Mouse (Mus musculus) heart, embryonic 15.5 days (tissue): Measurements from ENCODE around the gene Anks3. TPM values are rescaled to one million over a fixed set of nuclear protein-coding genes. Genes with fewer than 3 reads are reported as not detected.

ENCODE experiments used
- ATAC-seq: fragments of 200-750 bp; cut with Nextera tagmentation; replicated peaks from 2 replicates; pipeline ENCODE4 v1.8.0; 2017; ENCODE audit warnings: low read depth, moderate TSS enrichment; ENCODE audit not compliant: insufficient number of reproducible peaks, insufficient read depth, low FRiP score
- H3K27ac ChIP-seq: fragments of 300-500 bp; sonication (generic); 2 replicates; pipeline ENCODE4 v1.5.1; 2015; ENCODE audit warnings: mild to moderate bottlenecking, inconsistent platforms
- H3K27me3 ChIP-seq: fragments of 300-500 bp; sonication (generic); 2 replicates; pipeline ENCODE4 v1.6.1; 2015; ENCODE audit warnings: inconsistent platforms
- H3K36me3 ChIP-seq: fragments of 300-500 bp; sonication (generic); 2 replicates; pipeline ENCODE4 v1.6.1; 2015; ENCODE audit warnings: mild to moderate bottlenecking, inconsistent platforms
- H3K4me1 ChIP-seq: fragments of 300-500 bp; sonication (generic); replicated peaks from 2 replicates; pipeline ENCODE4 v1.6.1; 2015; ENCODE audit warnings: inconsistent platforms
- H3K4me2 ChIP-seq: fragments of 300-500 bp; sonication (generic); 2 replicates; pipeline ENCODE4 v1.6.1; 2015; ENCODE audit warnings: inconsistent platforms, mild to moderate bottlenecking, moderate library complexity
- H3K4me3 ChIP-seq: fragments of 300-500 bp; sonication (generic); 2 replicates; pipeline ENCODE4 v1.5.1; 2015; ENCODE audit warnings: mild to moderate bottlenecking, inconsistent platforms
- H3K9ac ChIP-seq: fragments of 300-500 bp; sonication (generic); 2 replicates; pipeline ENCODE4 v1.6.1; 2015; ENCODE audit warnings: mild to moderate bottlenecking, inconsistent platforms
- H3K9me3 ChIP-seq: fragments of 300-500 bp; sonication (generic); replicated peaks from 2 replicates; pipeline ENCODE4 v1.6.1; 2016; ENCODE audit warnings: inconsistent platforms
- WGBS: fragments of 180-500 bp; shearing (Covaris S2); methylation state at CpG from one replicate; pipeline ENCODE4 v1.1.7; 2015; ENCODE audit warnings: mixed read lengths; 5-methylcytosine and 5-hydroxymethylcytosine counted together
- polyA plus RNA-seq: library from polyadenylated mRNA; unstranded; fragments of >200 nt; fragmentation: Nextera tagmentation; extraction: Ambion mirVana; gene quantifications from 2 replicates; pipeline ENCODE4 v1.2.1, GENCODE M21; 2015

Gene Anks3
- polyA plus RNA-seq, 1 experiment from 2014 or later = 29.4 TPM

GRCm38 (mm10) chr16:4939412-4939811, 24.6 kb downstream of the Anks3 start:
- Histone ChIP-seq H3K4me1 (peaks cover 19% of the 10 kb centered on the region), H3K27ac (peak overlapping the region; percentile 85), H3K4me2 (peak overlapping the region; percentile 75), H3K9me3 (no peaks in the 10 kb centered on the region), H3K27me3 (no peaks in the 10 kb centered on the region), H3K9ac (peak overlapping the region; percentile 96), H3K36me3 (peaks cover 71% of the 10 kb centered on the region), H3K4me3 (peak overlapping the region; percentile 92)
- WGBS = 2% methylated on average over 16 of the region's 16 CpGs
- peak; percentile 61 for ATAC-seq

- 0% methylated on average over 28 of the region's 28 CpGs for WGBS
- ATAC-seq = peak; percentile 89
- H3K4me3 ChIP-seq = peak overlapping the region; percentile 92
- peaks cover 71% of the 10 kb centered on the region for H3K36me3 ChIP-seq
- peak overlapping the region; percentile 85 for H3K27ac ChIP-seq
- peak overlapping the region; percentile 96 for H3K9ac ChIP-seq
- H3K27me3 ChIP-seq = no peaks in the 10 kb centered on the region
- no peaks in the 10 kb centered on the region for H3K9me3 ChIP-seq
- peak overlapping the region; percentile 75 for H3K4me2 ChIP-seq
- peaks cover 19% of the 10 kb centered on the region for H3K4me1 ChIP-seq
Measured at GRCm38 (mm10) chr16:4938989-4939388, 25.0 kb downstream of the Anks3 start.

GRCm38 (mm10) chr16:4938461-4938860, 25.5 kb downstream of the Anks3 start, which contains the start of gene Nudt16l1:
Gene Nudt16l1 (plus strand): TSS chr16:4938761.
- H3K4me1 ChIP-seq = peaks cover 19% of the 10 kb centered on the region
- peaks cover 71% of the 10 kb centered on the region for H3K36me3 ChIP-seq
- WGBS = 2% methylated on average over 2 of the region's 2 CpGs
- H3K27ac ChIP-seq = peak within 1 kb of the TSS; percentile 85
- no peaks in the 10 kb centered on the region for H3K27me3 ChIP-seq
- H3K9me3 ChIP-seq = no peaks in the 10 kb centered on the region
- peak within 1 kb of the TSS; percentile 92 for H3K4me3 ChIP-seq
- H3K4me2 ChIP-seq = peak within 1 kb of the TSS; percentile 75
- ATAC-seq = peak; percentile 6
- peak within 1 kb of the TSS; percentile 96 for H3K9ac ChIP-seq

GRCm38 (mm10) chr16:4937351-4938190, 26.4 kb downstream of the Anks3 start:
- Histone ChIP-seq H3K9ac (no peak overlapping the region), H3K36me3 (peaks cover 71% of the 10 kb centered on the region), H3K4me2 (no peak overlapping the region), H3K27me3 (no peaks in the 10 kb centered on the region), H3K9me3 (no peaks in the 10 kb centered on the region), H3K27ac (no peak overlapping the region), H3K4me1 (peaks cover 23% of the 10 kb centered on the region), H3K4me3 (no peak overlapping the region)
- WGBS = 86% methylated on average over 8 of the region's 8 CpGs
- ATAC-seq = no peak

GRCm38 (mm10) chr16:4935931-4936703, 27.9 kb downstream of the Anks3 start:
- WGBS = 72% methylated on average over 10 of the region's 10 CpGs
- H3K27me3 ChIP-seq = no peaks in the 10 kb centered on the region
- peaks cover 71% of the 10 kb centered on the region for H3K36me3 ChIP-seq
- ATAC-seq = no peak
- no peak overlapping the region for H3K9ac ChIP-seq
- H3K27ac ChIP-seq = peak overlapping the region; percentile 72
- H3K4me2 ChIP-seq = no peak overlapping the region
- H3K4me3 ChIP-seq = no peak overlapping the region
- H3K4me1 ChIP-seq = peaks cover 29% of the 10 kb centered on the region
- no peaks in the 10 kb centered on the region for H3K9me3 ChIP-seq

- no peaks in the 10 kb centered on the region for H3K9me3 ChIP-seq
- ATAC-seq = no peak
- peaks cover 28% of the 10 kb centered on the region for H3K4me1 ChIP-seq
- no peak overlapping the region for H3K4me2 ChIP-seq
- no peak overlapping the region for H3K9ac ChIP-seq
- H3K36me3 ChIP-seq = peaks cover 72% of the 10 kb centered on the region
- WGBS = 96% methylated on average over 31 of the region's 31 CpGs
- H3K27ac ChIP-seq = peak overlapping the region; percentile 72
- H3K4me3 ChIP-seq = no peak overlapping the region
- no peaks in the 10 kb centered on the region for H3K27me3 ChIP-seq
Measured at GRCm38 (mm10) chr16:4935430-4935829, 28.6 kb downstream of the Anks3 start.

GRCm38 (mm10) chr16:4932429-4932828, 31.6 kb downstream of the Anks3 start:
- H3K4me2 ChIP-seq = no peak overlapping the region
- ATAC-seq = no peak
- H3K9me3 ChIP-seq = no peaks in the 10 kb centered on the region
- no peak overlapping the region for H3K9ac ChIP-seq
- WGBS = 54% methylated on average over 3 of the region's 3 CpGs
- peaks cover 17% of the 10 kb centered on the region for H3K4me1 ChIP-seq
- no peak overlapping the region for H3K4me3 ChIP-seq
- peaks cover 95% of the 10 kb centered on the region for H3K36me3 ChIP-seq
- no peaks in the 10 kb centered on the region for H3K27me3 ChIP-seq
- no peak overlapping the region for H3K27ac ChIP-seq

GRCm38 (mm10) chr16:4928474-4928873, 35.5 kb downstream of the Anks3 start:
- Histone ChIP-seq H3K4me3 (no peak overlapping the region), H3K27ac (no peak overlapping the region), H3K4me2 (no peak overlapping the region), H3K36me3 (peaks cover 98% of the 10 kb centered on the region), H3K9me3 (no peaks in the 10 kb centered on the region), H3K9ac (no peak overlapping the region), H3K4me1 (peaks cover 10% of the 10 kb centered on the region), H3K27me3 (no peaks in the 10 kb centered on the region)
- WGBS = 70% methylated on average over 2 of the region's 2 CpGs
- ATAC-seq = no peak

- ATAC-seq = no peak
- no peak overlapping the region for H3K9ac ChIP-seq
- no peaks in the 10 kb centered on the region for H3K27me3 ChIP-seq
- 92% methylated on average over 7 of the region's 7 CpGs for WGBS
- peaks cover 98% of the 10 kb centered on the region for H3K36me3 ChIP-seq
- peaks cover 10% of the 10 kb centered on the region for H3K4me1 ChIP-seq
- no peak overlapping the region for H3K4me3 ChIP-seq
- no peak overlapping the region for H3K4me2 ChIP-seq
- no peaks in the 10 kb centered on the region for H3K9me3 ChIP-seq
- H3K27ac ChIP-seq = no peak overlapping the region
Measured at GRCm38 (mm10) chr16:4927967-4928366, 36.0 kb downstream of the Anks3 start.

GRCm38 (mm10) chr16:4923996-4924395, 40.0 kb downstream of the Anks3 start:
- H3K9ac ChIP-seq = no peak overlapping the region
- H3K27ac ChIP-seq = no peak overlapping the region
- H3K36me3 ChIP-seq = peaks cover 83% of the 10 kb centered on the region
- no peaks in the 10 kb centered on the region for H3K27me3 ChIP-seq
- H3K4me1 ChIP-seq = no peaks in the 10 kb centered on the region
- no peaks in the 10 kb centered on the region for H3K9me3 ChIP-seq
- ATAC-seq = no peak
- no peak overlapping the region for H3K4me3 ChIP-seq
- WGBS = 92% methylated on average over 5 of the region's 5 CpGs
- no peak overlapping the region for H3K4me2 ChIP-seq

- Histone ChIP-seq H3K4me2 (no peak overlapping the region), H3K4me1 (no peaks in the 10 kb centered on the region), H3K4me3 (no peak overlapping the region), H3K36me3 (peaks cover 74% of the 10 kb centered on the region), H3K9ac (no peak overlapping the region), H3K27ac (no peak overlapping the region), H3K27me3 (no peaks in the 10 kb centered on the region), H3K9me3 (no peaks in the 10 kb centered on the region)
- 85% methylated on average over 6 of the region's 6 CpGs for WGBS
- ATAC-seq = no peak
Measured at GRCm38 (mm10) chr16:4922481-4922880, 41.5 kb downstream of the Anks3 start.
